Mouse (Mus musculus) thymus, adult 2 months (tissue): ENCODE data around the gene Cpm.

Experiments
- CTCF ChIP-seq: fragments of 200-500 bp; IDR thresholded peaks from 2 replicates; pipeline ENCODE4 v1.5.1; 2012; ENCODE audit warnings: mild to moderate bottlenecking, control low read depth, low read length, moderate library complexity, borderline replicate concordance; ENCODE audit not compliant: control insufficient read depth, poor library complexity, insufficient read depth; ENCODE audit errors: extremely low read depth
- POLR2A ChIP-seq: fragments of 200-500 bp; IDR thresholded peaks from 2 replicates; pipeline ENCODE4 v1.6.1; 2012; ENCODE audit warnings: mild to moderate bottlenecking, low read length, control low read depth, moderate library complexity; ENCODE audit not compliant: control insufficient read depth, poor library complexity, insufficient read depth; ENCODE audit errors: extremely low read depth

DNA sequence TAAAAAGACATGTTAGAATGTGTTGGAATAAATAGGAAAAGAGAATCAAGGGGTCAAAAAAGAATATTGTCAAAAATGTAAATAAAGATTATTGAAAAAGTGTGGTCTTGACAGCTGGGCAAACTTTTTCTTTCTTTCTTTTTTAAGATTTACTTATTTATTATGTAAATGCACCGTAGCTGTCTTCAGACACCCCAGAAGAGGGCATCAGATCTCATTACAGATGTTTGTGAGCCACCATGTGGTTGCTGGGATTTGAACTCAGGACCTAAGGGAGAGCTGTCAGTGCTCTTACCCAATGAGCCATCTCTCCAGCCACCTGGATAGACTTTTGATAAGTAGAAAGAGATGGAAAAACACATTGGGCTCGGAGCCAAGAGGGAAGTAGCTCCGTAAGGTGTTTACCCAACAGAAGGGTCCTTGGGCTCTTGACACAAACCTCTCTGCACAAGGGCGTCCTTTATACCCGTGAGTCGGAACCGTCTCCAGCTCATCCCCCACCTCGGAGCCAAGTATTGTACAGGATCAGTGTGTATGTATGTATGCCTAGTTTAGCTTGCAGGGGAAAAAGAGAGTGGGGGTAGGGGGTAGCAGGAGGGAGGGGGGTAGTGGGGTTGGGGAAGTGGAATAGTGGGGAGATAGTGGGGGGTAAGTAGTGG lies 24.5 kb upstream of the Cpm start:
- TF ChIP-seq POLR2A (no peak), CTCF (no peak)
